Mouse (Mus musculus): ENCODE results near the gene Pear1. TPM values are rescaled to one million over a fixed set of nuclear protein-coding genes. Genes with fewer than 3 reads are reported as not detected.
A peak's percentile ranks its signal among the peaks of the same experiment; 100 is the strongest.

Pear1 gene
- polyA plus RNA-seq, 1 experiment from 2014 or later = 3.6 TPM

GRCm38 (mm10) chr3:87752567-87752966 is 71.5 kb downstream of the Pear1 start:
- Histone ChIP-seq H3K27me3 (ENCODE audit: control insufficient read depth, insufficient read depth, low read length) (0 out of 2 replicates have a peak, but pooled peaks cover 3% of the 10 kb centered on the region), H3K4me2 (ENCODE audit: low read depth, low read length) (no peak overlapping the region), H3K9me3 (ENCODE audit: control insufficient read depth, low read length) (no peaks in the 10 kb centered on the region), H3K4me3 (ENCODE audit: low read depth, low read length) (no peak overlapping the region), H3K4me1 (ENCODE audit: control insufficient read depth, insufficient read depth, low read length) (0 out of 2 replicates have a peak, but pooled peaks cover 2% of the 10 kb centered on the region), H3K27ac (ENCODE audit: low read depth, low read length) (no peak overlapping the region), H3K36me3 (ENCODE audit: control insufficient read depth, insufficient read depth, low read length) (no peaks in the 10 kb centered on the region), H3K9ac (replicated peaks; ENCODE audit: low read depth, low read length) (no peak overlapping the region)
- 94% methylated on average over 3 of the region's 3 CpGs for WGBS
- no peak for ATAC-seq (ENCODE audit: low read depth)

GRCm38 (mm10) chr3:87749977-87750376 is 74.1 kb downstream of the Pear1 start:
- Histone ChIP-seq H3K4me3 (ENCODE audit: low read depth, low read length) (no peak overlapping the region), H3K36me3 (ENCODE audit: control insufficient read depth, insufficient read depth, low read length) (no peaks in the 10 kb centered on the region), H3K4me2 (ENCODE audit: low read depth, low read length) (no peak overlapping the region), H3K27ac (ENCODE audit: low read depth, low read length) (no peak overlapping the region), H3K27me3 (ENCODE audit: control insufficient read depth, insufficient read depth, low read length) (0 out of 2 replicates have a peak, but pooled peaks cover 3% of the 10 kb centered on the region), H3K4me1 (ENCODE audit: control insufficient read depth, insufficient read depth, low read length) (0 out of 2 replicates have a peak, but pooled peaks cover 2% of the 10 kb centered on the region), H3K9ac (replicated peaks; ENCODE audit: low read depth, low read length) (no peak overlapping the region), H3K9me3 (ENCODE audit: control insufficient read depth, low read length) (no peaks in the 10 kb centered on the region)
- 90% methylated on average over 12 of the region's 12 CpGs for WGBS
- no peak for ATAC-seq (ENCODE audit: low read depth)

GRCm38 (mm10) chr3:87749036-87749435 is 75.1 kb downstream of the Pear1 start:
- Histone ChIP-seq H3K27me3 (ENCODE audit: control insufficient read depth, insufficient read depth, low read length) (no peaks in the 10 kb centered on the region), H3K9ac (replicated peaks; ENCODE audit: low read depth, low read length) (no peak overlapping the region), H3K9me3 (ENCODE audit: control insufficient read depth, low read length) (no peaks in the 10 kb centered on the region), H3K36me3 (ENCODE audit: control insufficient read depth, insufficient read depth, low read length) (no peaks in the 10 kb centered on the region), H3K4me2 (ENCODE audit: low read depth, low read length) (no peak overlapping the region), H3K4me3 (ENCODE audit: low read depth, low read length) (no peak overlapping the region), H3K4me1 (ENCODE audit: control insufficient read depth, insufficient read depth, low read length) (0 out of 2 replicates have a peak, but pooled peaks cover 2% of the 10 kb centered on the region), H3K27ac (ENCODE audit: low read depth, low read length) (no peak overlapping the region)
- ATAC-seq (ENCODE audit: low read depth) = no peak
- 14% methylated on average over 5 of the region's 5 CpGs for WGBS

- Histone ChIP-seq H3K27ac (ENCODE audit: low read depth, low read length) (no peak within 1 kb of the TSS), H3K4me1 (ENCODE audit: control insufficient read depth, insufficient read depth, low read length) (0 out of 2 replicates have a peak, but pooled peaks cover 2% of the 10 kb centered on the region), H3K4me2 (ENCODE audit: low read depth, low read length) (no peak within 1 kb of the TSS), H3K36me3 (ENCODE audit: control insufficient read depth, insufficient read depth, low read length) (no peaks in the 10 kb centered on the region), H3K9me3 (ENCODE audit: control insufficient read depth, low read length) (no peaks in the 10 kb centered on the region), H3K4me3 (ENCODE audit: low read depth, low read length) (no peak within 1 kb of the TSS), H3K27me3 (ENCODE audit: control insufficient read depth, insufficient read depth, low read length) (no peaks in the 10 kb centered on the region), H3K9ac (replicated peaks; ENCODE audit: low read depth, low read length) (no peak within 1 kb of the TSS)
- WGBS = 44% methylated on average over 13 of the region's 13 CpGs
- ATAC-seq (ENCODE audit: low read depth) = no peak
Observed at GRCm38 (mm10) chr3:87748431-87748830, 75.7 kb downstream of the Pear1 start, which contains the start of gene Lrrc71. Gene Lrrc71 (minus strand): TSS chr3:87748625.

- Histone ChIP-seq H3K27ac (ENCODE audit: low read depth, low read length) (no peak overlapping the region), H3K4me1 (ENCODE audit: control insufficient read depth, insufficient read depth, low read length) (0 out of 2 replicates have a peak, but pooled peaks cover 2% of the 10 kb centered on the region)
Observed at GRCm38 (mm10) chr3:87745036-87745659, 79.0 kb downstream of the Pear1 start.

GRCm38 (mm10) chr3:87743927-87744326 is 80.2 kb downstream of the Pear1 start:
- 84% methylated on average over 4 of the region's 4 CpGs for WGBS
- no peak for ATAC-seq (ENCODE audit: low read depth)
- 0 out of 2 replicates have a peak, but pooled peaks cover 2% of the 10 kb centered on the region for H3K4me1 ChIP-seq (ENCODE audit: control insufficient read depth, insufficient read depth, low read length)
- H3K9ac ChIP-seq (replicated peaks; ENCODE audit: low read depth, low read length) = no peak overlapping the region
- H3K4me3 ChIP-seq (ENCODE audit: low read depth, low read length) = no peak overlapping the region
- H3K27ac ChIP-seq (ENCODE audit: low read depth, low read length) = no peak overlapping the region
- peaks cover 7% of the 10 kb centered on the region; the same call in 1 of the 2 replicates for H3K36me3 ChIP-seq (ENCODE audit: control insufficient read depth, insufficient read depth, low read length)
- no peak overlapping the region for H3K4me2 ChIP-seq (ENCODE audit: low read depth, low read length)
- H3K9me3 ChIP-seq (ENCODE audit: control insufficient read depth, low read length) = no peaks in the 10 kb centered on the region
- no peaks in the 10 kb centered on the region for H3K27me3 ChIP-seq (ENCODE audit: control insufficient read depth, insufficient read depth, low read length)

More at GRCm38 (mm10) chr3:87745036-87745659, 79.0 kb downstream of the Pear1 start:
- WGBS = 22% methylated on average over 18 of the region's 18 CpGs
- Histone ChIP-seq H3K9ac (replicated peaks; ENCODE audit: low read depth, low read length) (0 out of 2 replicates have a peak overlapping the region, but pooled peaks have one; percentile 18), H3K4me2 (ENCODE audit: low read depth, low read length) (peak overlapping the region; percentile 16; the same call in 1 of the 2 replicates), H3K27me3 (ENCODE audit: control insufficient read depth, insufficient read depth, low read length) (no peaks in the 10 kb centered on the region), H3K36me3 (ENCODE audit: control insufficient read depth, insufficient read depth, low read length) (no peaks in the 10 kb centered on the region), H3K4me3 (ENCODE audit: low read depth, low read length) (no peak overlapping the region), H3K9me3 (ENCODE audit: control insufficient read depth, low read length) (no peaks in the 10 kb centered on the region)
- ATAC-seq (ENCODE audit: low read depth) = peak; percentile 41; the same call in 1 of the 2 replicates

GRCm38 (mm10) chr3:87742735-87743134 is 81.4 kb downstream of the Pear1 start:
- no peak overlapping the region for H3K9ac ChIP-seq (replicated peaks; ENCODE audit: low read depth, low read length)
- H3K4me2 ChIP-seq (ENCODE audit: low read depth, low read length) = no peak overlapping the region
- no peak overlapping the region for H3K4me3 ChIP-seq (ENCODE audit: low read depth, low read length)
- H3K27ac ChIP-seq (ENCODE audit: low read depth, low read length) = no peak overlapping the region
- 0 out of 2 replicates have a peak, but pooled peaks cover 2% of the 10 kb centered on the region for H3K4me1 ChIP-seq (ENCODE audit: control insufficient read depth, insufficient read depth, low read length)
- peaks cover 13% of the 10 kb centered on the region; the same call in 1 of the 2 replicates for H3K36me3 ChIP-seq (ENCODE audit: control insufficient read depth, insufficient read depth, low read length)
- no peak for ATAC-seq (ENCODE audit: low read depth)
- H3K27me3 ChIP-seq (ENCODE audit: control insufficient read depth, insufficient read depth, low read length) = no peaks in the 10 kb centered on the region
- H3K9me3 ChIP-seq (ENCODE audit: control insufficient read depth, low read length) = no peaks in the 10 kb centered on the region
- 93% methylated on average over 16 of the region's 16 CpGs for WGBS

GRCm38 (mm10) chr3:87742013-87742412 is 82.1 kb downstream of the Pear1 start:
- H3K27me3 ChIP-seq (ENCODE audit: control insufficient read depth, insufficient read depth, low read length) = no peaks in the 10 kb centered on the region
- ATAC-seq (ENCODE audit: low read depth) = no peak
- no peak overlapping the region for H3K27ac ChIP-seq (ENCODE audit: low read depth, low read length)
- no peaks in the 10 kb centered on the region for H3K9me3 ChIP-seq (ENCODE audit: control insufficient read depth, low read length)
- H3K36me3 ChIP-seq (ENCODE audit: control insufficient read depth, insufficient read depth, low read length) = peaks cover 18% of the 10 kb centered on the region; the same call in 1 of the 2 replicates
- 90% methylated on average over 3 of the region's 3 CpGs for WGBS
- H3K4me3 ChIP-seq (ENCODE audit: low read depth, low read length) = no peak overlapping the region
- H3K4me1 ChIP-seq (ENCODE audit: control insufficient read depth, insufficient read depth, low read length) = 0 out of 2 replicates have a peak, but pooled peaks cover 2% of the 10 kb centered on the region
- H3K9ac ChIP-seq (replicated peaks; ENCODE audit: low read depth, low read length) = no peak overlapping the region
- H3K4me2 ChIP-seq (ENCODE audit: low read depth, low read length) = no peak overlapping the region

GRCm38 (mm10) chr3:87738906-87739305 is 85.2 kb downstream of the Pear1 start:
- H3K4me1 ChIP-seq (ENCODE audit: control insufficient read depth, insufficient read depth, low read length) = no peaks in the 10 kb centered on the region
- H3K9me3 ChIP-seq (ENCODE audit: control insufficient read depth, low read length) = no peaks in the 10 kb centered on the region
- no peak overlapping the region for H3K27ac ChIP-seq (ENCODE audit: low read depth, low read length)
- no peak overlapping the region for H3K4me3 ChIP-seq (ENCODE audit: low read depth, low read length)
- ATAC-seq (ENCODE audit: low read depth) = no peak
- no peak overlapping the region for H3K9ac ChIP-seq (replicated peaks; ENCODE audit: low read depth, low read length)
- no peak overlapping the region for H3K4me2 ChIP-seq (ENCODE audit: low read depth, low read length)
- H3K36me3 ChIP-seq (ENCODE audit: control insufficient read depth, insufficient read depth, low read length) = peaks cover 35% of the 10 kb centered on the region
- 55% methylated on average over 5 of the region's 5 CpGs for WGBS
- no peaks in the 10 kb centered on the region for H3K27me3 ChIP-seq (ENCODE audit: control insufficient read depth, insufficient read depth, low read length)

All from neural tube, embryonic 14.5 days (tissue).